Mouse (Mus musculus): ENCODE results near the gene Sema6b. TPM values are rescaled to one million over a fixed set of nuclear protein-coding genes. Genes with fewer than 3 reads are reported as not detected.

Sema6b gene
- polyA plus RNA-seq, 1 experiment = 3.3 TPM

DNA sequence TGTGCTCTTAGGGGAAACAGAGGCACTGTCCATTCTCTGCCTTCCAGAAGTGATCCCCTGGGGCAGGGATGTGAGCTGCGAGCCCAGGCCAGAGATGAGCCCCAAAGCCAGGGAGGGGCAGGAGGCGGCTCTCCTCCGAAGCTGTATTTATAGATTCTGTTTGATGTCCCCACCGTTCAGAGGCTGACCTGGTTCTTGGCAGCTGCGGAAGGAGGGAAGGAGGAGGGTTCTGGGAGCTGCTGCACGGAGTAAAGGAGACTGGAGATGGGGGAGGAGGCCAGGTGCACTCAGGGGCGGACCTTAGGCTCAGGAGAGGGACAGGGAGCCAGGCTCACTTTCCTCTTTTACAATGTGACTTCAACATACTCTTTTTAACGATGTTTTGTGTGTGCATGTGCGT, 6.0 kb upstream of the Sema6b start:
- no peak for DNase-seq (ENCODE audit: low spot score)

GRCm38 (mm10) chr17:56144546-56144945, 4.4 kb upstream of the Sema6b start:
- no peak for DNase-seq (ENCODE audit: low spot score)

GRCm38 (mm10) chr17:56141702-56142605, 1.8 kb upstream of the Sema6b start:
- no peak for DNase-seq (ENCODE audit: low spot score)

GRCm38 (mm10) chr17:56139355-56139754, 788 bp downstream of the Sema6b start:
- DNase-seq (ENCODE audit: low spot score) = no peak

DNA sequence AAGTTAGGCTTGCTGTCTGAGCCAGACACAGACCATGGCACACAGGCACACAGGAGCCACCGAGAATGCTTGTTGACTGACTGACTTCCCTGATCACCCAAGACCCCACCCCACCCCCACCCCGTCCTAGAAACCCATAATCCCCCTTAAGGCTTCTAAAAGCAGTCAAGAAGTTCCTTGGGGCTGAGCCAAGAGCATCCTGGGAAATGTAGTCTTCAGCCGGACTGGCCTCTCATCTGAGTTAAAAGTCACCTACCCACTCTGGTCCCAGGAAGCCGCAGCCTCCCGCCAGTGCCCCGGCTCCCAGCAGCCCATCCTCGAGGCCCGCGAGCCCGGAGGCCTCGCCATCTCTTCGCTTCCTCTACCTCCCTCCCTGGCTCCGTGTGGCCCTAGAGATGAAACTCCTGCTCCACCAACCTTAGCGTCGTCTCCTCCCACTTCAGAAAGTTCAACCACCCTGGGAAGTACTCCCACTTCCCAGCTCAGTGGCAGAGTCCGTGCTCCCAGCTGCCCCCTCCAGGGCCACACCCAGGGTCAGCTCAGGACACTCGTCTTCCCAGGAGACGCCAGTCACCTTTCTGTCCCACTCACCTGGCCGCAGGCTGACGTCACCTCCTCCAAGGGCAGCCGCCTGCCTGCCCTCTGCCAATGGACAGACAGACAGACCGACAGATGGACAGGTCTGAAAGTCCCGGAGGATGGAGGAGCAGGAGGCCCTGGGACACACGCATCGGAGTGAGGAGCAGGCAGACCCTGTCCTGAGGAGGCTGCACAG, 2.1 kb downstream of the Sema6b start:
- DNase-seq (ENCODE audit: low spot score) = no peak

DNA sequence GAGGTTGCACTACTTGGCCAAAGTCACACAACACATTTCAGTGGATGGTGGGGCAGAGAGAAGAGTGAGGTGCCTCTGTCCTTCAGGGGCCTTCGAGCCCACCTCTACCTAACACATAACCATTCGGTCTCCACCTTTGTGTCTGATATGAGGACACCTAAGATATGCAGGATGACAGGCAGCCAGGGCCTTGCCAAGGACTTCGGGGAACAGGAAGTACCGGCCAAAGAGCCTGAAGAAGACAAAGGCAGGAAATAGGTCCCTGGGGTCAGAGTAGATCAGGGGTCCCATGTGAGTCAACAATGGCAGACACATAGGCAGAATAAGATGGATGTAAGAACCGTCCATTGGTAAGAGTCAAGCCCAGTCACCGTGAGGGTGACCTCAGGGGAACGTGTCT, 3.6 kb downstream of the Sema6b start:
- no peak for DNase-seq (ENCODE audit: low spot score)

GRCm38 (mm10) chr17:56134463-56134971, 5.6 kb downstream of the Sema6b start:
- DNase-seq (ENCODE audit: low spot score) = no peak

- no peak for DNase-seq (ENCODE audit: low spot score)
Observed at GRCm38 (mm10) chr17:56133457-56134363, 6.4 kb downstream of the Sema6b start.

DNA sequence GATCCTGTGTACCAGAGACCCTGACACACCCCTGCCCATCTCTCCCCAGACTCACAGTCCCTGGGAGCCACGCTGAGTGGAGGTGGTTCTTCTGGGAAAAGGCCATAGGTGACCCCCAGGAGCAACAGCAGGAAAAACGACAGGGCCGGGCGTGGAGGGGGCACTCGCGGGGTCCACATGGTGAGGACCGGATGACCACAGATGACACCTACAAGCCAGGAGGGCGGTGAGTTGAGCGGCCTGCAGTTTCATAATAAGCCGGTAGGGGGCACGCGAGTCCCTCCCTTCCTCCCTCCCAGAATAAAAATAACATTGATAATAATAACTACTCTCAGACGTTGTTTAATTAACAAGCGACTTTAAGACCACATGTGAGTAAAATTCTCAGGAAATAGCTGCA, 7.5 kb downstream of the Sema6b start:
- DNase-seq (ENCODE audit: low spot score) = no peak

- DNase-seq (ENCODE audit: low spot score) = no peak
Observed at GRCm38 (mm10) chr17:56131814-56132213, 8.3 kb downstream of the Sema6b start.

DNA sequence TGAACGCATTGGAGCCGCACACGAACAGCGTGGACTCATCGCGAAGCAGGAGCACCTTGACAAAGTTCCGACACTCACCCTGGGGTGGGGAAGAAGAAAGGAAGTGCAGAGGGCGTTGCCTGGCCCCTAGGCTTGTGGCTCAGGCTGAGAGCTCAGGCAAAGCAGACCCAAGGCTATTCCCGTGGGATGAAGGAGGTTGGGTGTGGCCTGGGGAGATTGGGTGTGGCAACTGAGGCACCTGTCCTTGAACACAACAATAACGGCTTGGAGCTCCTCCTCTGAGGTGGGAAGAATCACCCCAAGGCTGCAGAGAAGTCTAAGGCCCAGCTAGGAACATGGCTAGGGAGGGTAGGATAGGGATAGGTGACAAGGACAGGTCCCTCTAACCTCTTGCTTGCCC, 9.0 kb downstream of the Sema6b start:
- no peak for DNase-seq (ENCODE audit: low spot score)

GRCm38 (mm10) chr17:56128246-56128645, 11.9 kb downstream of the Sema6b start:
- no peak for DNase-seq (ENCODE audit: low spot score)

- no peak for DNase-seq (ENCODE audit: low spot score)
Observed at GRCm38 (mm10) chr17:56126175-56126574, 14.0 kb downstream of the Sema6b start.

- DNase-seq (ENCODE audit: low spot score) = no peak
Observed at GRCm38 (mm10) chr17:56125276-56125630, 14.9 kb downstream of the Sema6b start.

- no peak for DNase-seq (ENCODE audit: low spot score)
Observed at GRCm38 (mm10) chr17:56124377-56125275, 15.5 kb downstream of the Sema6b start.

DNA sequence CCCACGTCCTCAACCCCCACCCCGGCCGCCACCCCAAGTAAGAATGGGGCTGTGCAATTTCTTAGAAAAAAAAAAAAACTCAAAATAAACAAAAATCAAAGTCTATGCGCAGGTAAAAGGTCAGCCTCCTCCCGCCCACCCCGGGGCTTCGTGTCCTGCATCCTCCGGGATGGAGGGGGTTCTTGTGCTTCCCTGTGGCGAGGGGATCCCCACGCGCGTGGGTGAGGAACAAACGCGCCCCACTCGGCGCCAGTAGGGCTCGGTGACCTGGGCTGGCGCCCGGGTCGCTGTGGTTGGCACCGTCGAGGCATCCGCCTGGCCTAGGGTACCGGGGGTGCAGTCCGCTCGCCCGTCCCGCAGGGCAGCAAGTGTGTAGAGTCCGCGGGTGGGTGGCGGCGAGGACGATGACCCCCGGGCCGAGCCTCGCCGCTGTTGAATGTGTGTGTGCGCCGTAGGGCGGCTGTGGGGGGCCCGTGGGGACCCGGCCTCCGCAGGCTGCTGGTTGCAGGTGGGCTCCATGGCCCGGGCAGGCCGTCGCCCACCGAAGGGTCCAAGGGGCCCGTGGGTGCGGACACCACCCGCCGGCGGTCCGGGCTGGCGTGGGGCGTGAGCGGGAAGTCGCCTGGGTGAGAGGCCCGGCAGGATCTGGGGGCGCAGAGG, 16.3 kb downstream of the Sema6b start:
- DNase-seq (ENCODE audit: low spot score) = no peak

GRCm38 (mm10) chr17:56123161-56123560, 17.0 kb downstream of the Sema6b start:
- no peak for DNase-seq (ENCODE audit: low spot score)

GRCm38 (mm10) chr17:56121826-56122225, 18.3 kb downstream of the Sema6b start, which contains the start of gene Lrg1:
Gene Lrg1 (minus strand): TSS chr17:56122001.
- DNase-seq (ENCODE audit: low spot score) = no peak

GRCm38 (mm10) chr17:56119981-56120880, 19.9 kb downstream of the Sema6b start:
- no peak for DNase-seq (ENCODE audit: low spot score)

Data from urinary bladder, adult 2 months (tissue).